Mouse (Mus musculus): Measurements from ENCODE around the gene Tom1l2. TPM values are rescaled to one million over a fixed set of nuclear protein-coding genes. Genes with fewer than 3 reads are reported as not detected.

Tom1l2 gene
- polyA plus RNA-seq, 1 experiment from 2014 or later = 12.6 TPM

DNA sequence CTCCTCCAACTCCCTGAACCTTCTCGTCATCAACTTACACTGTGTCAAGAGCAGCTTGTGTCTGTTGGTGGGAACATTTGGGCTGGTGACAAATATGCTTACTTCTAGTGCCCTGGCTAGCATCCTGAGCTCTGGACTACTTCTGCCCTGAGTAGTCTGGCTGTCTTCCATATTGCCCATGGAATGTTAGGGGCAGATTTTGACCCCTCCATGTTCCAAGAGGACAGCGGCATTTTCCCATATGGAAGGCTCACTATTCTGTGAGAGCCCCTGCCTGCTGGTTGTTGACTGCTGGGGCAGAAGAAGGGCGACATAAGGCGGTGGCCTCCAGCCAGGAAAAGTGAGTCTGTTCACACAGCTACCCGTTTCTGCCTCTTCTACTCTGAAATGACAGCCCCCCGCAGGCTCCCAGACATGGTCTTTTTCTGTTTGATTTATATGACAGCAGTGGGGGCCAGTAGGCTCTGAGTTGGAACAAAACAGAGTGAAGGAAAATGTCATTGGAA lies 96.5 kb downstream of the Tom1l2 start:
- DNase-seq (ENCODE audit: low spot score) (no peak), ATAC-seq (replicated peaks; ENCODE audit: low FRiP score) (no peak)
- no peaks in the 10 kb centered on the region for H3K9me3 ChIP-seq (ENCODE audit: control insufficient read depth, low read length)
- WGBS = 76% methylated on average over 6 of the region's 6 CpGs
- no peaks in the 10 kb centered on the region for H3K27me3 ChIP-seq (replicated peaks; ENCODE audit: control insufficient read depth, insufficient read depth, low read length)
- H3K27ac ChIP-seq (ENCODE audit: low read depth, low read length) = no peak overlapping the region
- H3K4me2 ChIP-seq = no peak overlapping the region
- H3K4me3 ChIP-seq (ENCODE audit: low read depth, low read length) = no peak overlapping the region
- no peaks in the 10 kb centered on the region for H3K4me1 ChIP-seq (replicated peaks; ENCODE audit: control insufficient read depth, insufficient read depth, low read length)
- no peak overlapping the region for H3K9ac ChIP-seq (ENCODE audit: low read depth, low read length)
- no peaks in the 10 kb centered on the region for H3K36me3 ChIP-seq (ENCODE audit: control insufficient read depth, insufficient read depth, low read length)

- 92% methylated on average over 3 of the region's 3 CpGs for WGBS
- no peak for ATAC-seq (replicated peaks; ENCODE audit: low FRiP score)
- H3K9me3 ChIP-seq (ENCODE audit: control insufficient read depth, low read length) = no peaks in the 10 kb centered on the region
- no peak overlapping the region for H3K4me3 ChIP-seq (ENCODE audit: low read depth, low read length)
- no peak overlapping the region for H3K9ac ChIP-seq (ENCODE audit: low read depth, low read length)
- no peak overlapping the region for H3K4me2 ChIP-seq
- H3K4me1 ChIP-seq (replicated peaks; ENCODE audit: control insufficient read depth, insufficient read depth, low read length) = no peaks in the 10 kb centered on the region
- no peak overlapping the region for H3K27ac ChIP-seq (ENCODE audit: low read depth, low read length)
- DNase-seq (ENCODE audit: low spot score) = no peak
- H3K36me3 ChIP-seq (ENCODE audit: control insufficient read depth, insufficient read depth, low read length) = no peaks in the 10 kb centered on the region
- no peaks in the 10 kb centered on the region for H3K27me3 ChIP-seq (replicated peaks; ENCODE audit: control insufficient read depth, insufficient read depth, low read length)
Observed at GRCm38 (mm10) chr11:60255639-60256038, 97.1 kb downstream of the Tom1l2 start.

- Histone ChIP-seq H3K4me1 (replicated peaks; ENCODE audit: control insufficient read depth, insufficient read depth, low read length) (no peaks in the 10 kb centered on the region), H3K9ac (ENCODE audit: low read depth, low read length) (no peak overlapping the region), H3K27ac (ENCODE audit: low read depth, low read length) (no peak overlapping the region), H3K4me2 (no peak overlapping the region), H3K9me3 (ENCODE audit: control insufficient read depth, low read length) (no peaks in the 10 kb centered on the region), H3K4me3 (ENCODE audit: low read depth, low read length) (no peak overlapping the region), H3K36me3 (ENCODE audit: control insufficient read depth, insufficient read depth, low read length) (no peaks in the 10 kb centered on the region; the same call in 1 of the 2 replicates), H3K27me3 (replicated peaks; ENCODE audit: control insufficient read depth, insufficient read depth, low read length) (no peaks in the 10 kb centered on the region)
- 88% methylated on average over 3 of the region's 3 CpGs for WGBS
- DNase-seq (ENCODE audit: low spot score) = no peak
- no peak for ATAC-seq (replicated peaks; ENCODE audit: low FRiP score)
Observed at GRCm38 (mm10) chr11:60255181-60255580, 97.5 kb downstream of the Tom1l2 start.

GRCm38 (mm10) chr11:60254308-60254707 lies 98.4 kb downstream of the Tom1l2 start:
- Histone ChIP-seq H3K9me3 (ENCODE audit: control insufficient read depth, low read length) (no peaks in the 10 kb centered on the region), H3K27me3 (replicated peaks; ENCODE audit: control insufficient read depth, insufficient read depth, low read length) (no peaks in the 10 kb centered on the region), H3K36me3 (ENCODE audit: control insufficient read depth, insufficient read depth, low read length) (no peaks in the 10 kb centered on the region; the same call in 1 of the 2 replicates), H3K4me2 (no peak overlapping the region), H3K4me1 (replicated peaks; ENCODE audit: control insufficient read depth, insufficient read depth, low read length) (no peaks in the 10 kb centered on the region), H3K27ac (ENCODE audit: low read depth, low read length) (no peak overlapping the region), H3K4me3 (ENCODE audit: low read depth, low read length) (no peak overlapping the region), H3K9ac (ENCODE audit: low read depth, low read length) (no peak overlapping the region)
- DNase-seq (ENCODE audit: low spot score) (no peak), ATAC-seq (replicated peaks; ENCODE audit: low FRiP score) (no peak)
- WGBS = 81% methylated on average over 5 of the region's 5 CpGs

GRCm38 (mm10) chr11:60253546-60253945 lies 99.2 kb downstream of the Tom1l2 start:
- WGBS = 84% methylated on average over 2 of the region's 2 CpGs
- H3K4me3 ChIP-seq (ENCODE audit: low read depth, low read length) = no peak overlapping the region
- H3K9ac ChIP-seq (ENCODE audit: low read depth, low read length) = no peak overlapping the region
- H3K4me2 ChIP-seq = no peak overlapping the region
- no peak for ATAC-seq (replicated peaks; ENCODE audit: low FRiP score)
- H3K27me3 ChIP-seq (replicated peaks; ENCODE audit: control insufficient read depth, insufficient read depth, low read length) = no peaks in the 10 kb centered on the region
- DNase-seq (ENCODE audit: low spot score) = no peak
- H3K9me3 ChIP-seq (ENCODE audit: control insufficient read depth, low read length) = no peaks in the 10 kb centered on the region
- H3K4me1 ChIP-seq (replicated peaks; ENCODE audit: control insufficient read depth, insufficient read depth, low read length) = no peaks in the 10 kb centered on the region
- H3K36me3 ChIP-seq (ENCODE audit: control insufficient read depth, insufficient read depth, low read length) = no peaks in the 10 kb centered on the region; the same call in 1 of the 2 replicates
- H3K27ac ChIP-seq (ENCODE audit: low read depth, low read length) = no peak overlapping the region

- ATAC-seq (replicated peaks; ENCODE audit: low FRiP score) = no peak; the same call in 1 of the 2 replicates
- WGBS = 61% methylated on average over 6 of the region's 6 CpGs
Observed at GRCm38 (mm10) chr11:60250971-60251643, 101.6 kb downstream of the Tom1l2 start.

GRCm38 (mm10) chr11:60249885-60250284 lies 102.8 kb downstream of the Tom1l2 start:
- H3K9me3 ChIP-seq (ENCODE audit: control insufficient read depth, low read length) = no peaks in the 10 kb centered on the region
- no peaks in the 10 kb centered on the region for H3K27me3 ChIP-seq (replicated peaks; ENCODE audit: control insufficient read depth, insufficient read depth, low read length)
- no peak overlapping the region for H3K4me3 ChIP-seq (ENCODE audit: low read depth, low read length)
- no peaks in the 10 kb centered on the region; the same call in 1 of the 2 replicates for H3K36me3 ChIP-seq (ENCODE audit: control insufficient read depth, insufficient read depth, low read length)
- ATAC-seq (replicated peaks; ENCODE audit: low FRiP score) (no peak), DNase-seq (ENCODE audit: low spot score) (no peak)
- 0 out of 2 replicates have a peak, but pooled peaks cover 2% of the 10 kb centered on the region for H3K4me1 ChIP-seq (replicated peaks; ENCODE audit: control insufficient read depth, insufficient read depth, low read length)
- H3K27ac ChIP-seq (ENCODE audit: low read depth, low read length) = no peak overlapping the region
- no peak overlapping the region for H3K9ac ChIP-seq (ENCODE audit: low read depth, low read length)
- H3K4me2 ChIP-seq = no peak overlapping the region
- WGBS = 76% methylated on average over 2 of the region's 2 CpGs

More at GRCm38 (mm10) chr11:60250971-60251643, 101.6 kb downstream of the Tom1l2 start:
- H3K27ac ChIP-seq (ENCODE audit: low read depth, low read length) = no peak overlapping the region
- no peak overlapping the region for H3K4me2 ChIP-seq
- H3K9me3 ChIP-seq (ENCODE audit: control insufficient read depth, low read length) = no peaks in the 10 kb centered on the region
- 0 out of 2 replicates have a peak, but pooled peaks cover 2% of the 10 kb centered on the region for H3K4me1 ChIP-seq (replicated peaks; ENCODE audit: control insufficient read depth, insufficient read depth, low read length)
- H3K27me3 ChIP-seq (replicated peaks; ENCODE audit: control insufficient read depth, insufficient read depth, low read length) = no peaks in the 10 kb centered on the region
- no peak for DNase-seq (ENCODE audit: low spot score)
- H3K4me3 ChIP-seq (ENCODE audit: low read depth, low read length) = no peak overlapping the region
- H3K9ac ChIP-seq (ENCODE audit: low read depth, low read length) = no peak overlapping the region
- H3K36me3 ChIP-seq (ENCODE audit: control insufficient read depth, insufficient read depth, low read length) = no peaks in the 10 kb centered on the region; the same call in 1 of the 2 replicates

DNA sequence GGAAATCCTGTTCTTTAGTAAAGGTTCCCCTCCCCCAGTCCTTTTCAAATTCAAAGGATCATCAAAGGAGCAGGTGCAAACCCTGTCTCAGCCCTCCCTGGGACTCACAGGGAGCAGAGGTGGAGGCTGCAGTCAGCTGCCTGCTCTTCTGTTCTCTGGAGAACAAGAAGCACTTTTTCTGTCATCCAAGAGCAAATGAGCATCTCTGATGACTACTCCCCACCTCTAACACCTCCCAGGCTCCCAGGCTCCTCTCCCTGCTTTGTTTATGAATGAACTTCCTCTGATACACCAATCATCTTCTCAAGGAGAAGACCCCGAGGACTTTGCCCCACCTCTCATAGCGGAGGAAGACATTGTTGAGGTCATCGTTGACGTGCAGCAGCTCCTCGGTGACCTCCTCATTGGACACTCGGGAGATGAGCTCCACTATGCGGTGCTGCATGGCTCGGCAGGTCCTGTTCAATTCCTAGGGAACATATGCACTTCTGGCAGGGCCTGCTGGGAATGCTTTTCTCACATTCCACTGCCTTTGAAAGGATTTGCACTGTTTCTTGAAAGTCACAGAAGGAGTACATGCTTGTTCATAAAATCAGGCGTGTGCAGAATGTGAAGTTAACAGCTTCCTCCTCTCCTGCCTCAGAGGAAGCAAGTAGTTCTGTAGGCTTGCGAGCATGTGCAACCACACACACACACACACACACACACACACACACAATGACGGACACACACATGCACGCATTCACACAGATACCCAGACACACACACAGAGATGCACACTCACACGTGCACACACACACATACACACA lies 103.9 kb downstream of the Tom1l2 start:
- Histone ChIP-seq H3K9ac (ENCODE audit: low read depth, low read length) (no peak overlapping the region), H3K27me3 (replicated peaks; ENCODE audit: control insufficient read depth, insufficient read depth, low read length) (no peaks in the 10 kb centered on the region), H3K4me3 (ENCODE audit: low read depth, low read length) (no peak overlapping the region), H3K27ac (ENCODE audit: low read depth, low read length) (no peak overlapping the region), H3K4me2 (no peak overlapping the region), H3K4me1 (replicated peaks; ENCODE audit: control insufficient read depth, insufficient read depth, low read length) (0 out of 2 replicates have a peak, but pooled peaks cover 2% of the 10 kb centered on the region), H3K36me3 (ENCODE audit: control insufficient read depth, insufficient read depth, low read length) (no peaks in the 10 kb centered on the region; the same call in 1 of the 2 replicates), H3K9me3 (ENCODE audit: control insufficient read depth, low read length) (no peaks in the 10 kb centered on the region)
- ATAC-seq (replicated peaks; ENCODE audit: low FRiP score) = no peak
- 55% methylated on average over 13 of the region's 13 CpGs for WGBS
- DNase-seq (ENCODE audit: low spot score) = no peak

All from liver, embryonic 11.5 days (tissue).